Mouse (Mus musculus): Measurements from ENCODE around the gene Gtpbp10.

The Gtpbp10 gene

GRCm38 (mm10) chr5:5559079-5559740 is at the start of gene Gtpbp10:
Gtpbp10 (minus strand) TSS chr5:5559538.
- DNase-seq (ENCODE audit: low spot score), result peak; percentile 93

DNA sequence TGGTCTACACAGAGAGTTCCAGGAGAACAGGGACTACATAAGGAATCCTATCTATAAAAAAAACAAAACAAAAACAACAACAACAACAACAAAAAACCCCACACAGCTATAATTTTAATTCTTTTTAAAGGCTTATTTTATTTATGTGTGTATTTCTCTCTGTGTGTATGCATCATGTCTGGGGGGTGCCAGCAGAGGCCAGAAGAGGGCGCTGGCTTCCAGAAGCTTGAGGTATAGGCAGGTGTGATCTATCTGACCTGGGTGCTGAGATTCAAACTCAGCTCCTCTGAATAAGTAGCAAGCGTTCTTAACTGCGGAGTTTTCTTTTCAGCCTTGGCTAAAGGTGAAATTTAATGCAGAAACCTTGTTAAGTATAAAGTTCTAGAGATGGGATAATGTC is 28.3 kb upstream of the Gtpbp10 start:
- DNase-seq (ENCODE audit: low spot score), result no peak

DNA sequence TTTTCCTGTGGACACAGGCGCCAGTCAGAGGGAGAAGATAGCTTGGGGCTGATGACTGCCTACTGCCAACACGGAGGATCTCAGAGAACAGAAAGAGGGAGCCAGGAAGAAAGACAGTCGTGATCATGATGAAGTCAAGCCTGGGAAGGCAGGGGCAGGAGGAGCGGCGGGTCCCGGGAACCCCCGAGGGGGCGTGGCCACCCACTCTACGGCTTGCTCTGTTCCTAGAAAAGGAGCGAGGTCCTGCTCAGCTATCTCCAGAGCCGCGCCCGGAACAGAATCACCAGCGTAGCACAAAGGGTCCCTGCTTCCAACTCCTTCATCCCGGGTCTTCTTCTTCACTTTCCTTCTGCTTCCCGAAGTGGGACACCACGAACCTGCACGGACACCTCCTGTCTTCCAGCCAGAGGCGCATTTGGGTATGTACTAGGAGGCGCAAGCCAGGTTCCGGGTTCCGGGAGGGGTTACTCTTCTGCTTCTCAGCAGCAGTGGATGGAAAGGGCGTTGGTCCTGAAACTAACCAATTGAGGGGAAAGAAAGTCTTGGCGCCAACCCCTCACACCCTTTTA is 14.5 kb upstream of the Gtpbp10 start, which contains the start of gene Gm8773:
Gene Gm8773 (plus strand): TSS at position 51 of the 569 bp plus-strand sequence.
- DNase-seq (ENCODE audit: low spot score), result peak; percentile 55

- DNase-seq (ENCODE audit: low spot score), result no peak
These were observed 3.1 kb upstream of the Gtpbp10 start for GRCm38 (mm10) chr5:5562435-5562834.

DNA sequence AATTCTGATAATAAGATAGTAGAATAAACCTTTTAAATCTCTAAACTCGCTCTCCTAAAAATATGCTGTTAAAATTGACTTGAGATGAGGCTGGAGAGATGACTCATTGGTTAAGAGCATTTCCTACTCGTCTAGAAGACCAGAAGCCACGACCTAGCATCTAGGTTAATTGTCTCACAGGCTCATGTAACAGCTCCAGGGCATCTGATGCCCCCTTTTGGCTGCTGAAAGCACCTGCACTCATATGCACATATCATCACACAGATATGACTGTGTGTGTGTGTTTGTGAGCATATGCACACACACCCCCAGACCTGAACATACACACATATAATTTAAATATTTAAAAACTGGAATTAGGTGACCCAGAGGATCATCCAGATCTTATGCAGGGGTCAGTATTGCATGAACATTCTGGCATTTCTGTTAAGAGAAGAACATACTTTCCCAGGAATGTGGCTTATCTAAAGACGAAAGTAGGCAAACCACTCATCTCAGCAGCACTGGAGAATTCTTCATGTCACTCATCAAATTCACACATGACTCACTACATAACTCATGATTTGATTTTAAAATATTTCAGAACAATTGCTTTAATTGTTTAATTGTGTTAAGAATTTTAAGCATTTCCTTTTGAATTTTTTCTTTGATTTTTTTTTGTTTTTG is 1.8 kb upstream of the Gtpbp10 start:
- DNase-seq (ENCODE audit: low spot score), result no peak

DNA sequence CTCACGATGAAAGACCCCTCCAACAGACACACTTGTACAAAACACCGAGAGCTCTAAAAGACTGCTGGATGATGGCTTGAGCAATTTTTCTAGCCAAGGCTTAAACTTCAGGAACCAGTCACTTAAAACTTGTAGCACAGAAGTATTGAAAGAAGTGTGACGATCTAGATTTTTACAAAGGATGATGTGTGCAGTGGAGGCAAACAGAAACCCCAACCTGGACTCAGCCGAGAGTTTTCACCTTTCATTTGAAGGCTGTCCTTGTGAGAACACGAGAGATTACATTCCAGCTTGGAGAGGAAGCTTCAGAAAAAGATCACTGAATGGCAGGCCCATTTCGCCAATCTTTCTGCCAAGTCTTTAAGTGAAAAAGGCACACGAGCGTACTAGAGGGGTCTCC is 460 bp upstream of the Gtpbp10 start:
- no peak for DNase-seq (ENCODE audit: low spot score)

- DNase-seq (ENCODE audit: low spot score), result no peak
These were observed 8.2 kb downstream of the Gtpbp10 start for GRCm38 (mm10) chr5:5551110-5551509.

DNA sequence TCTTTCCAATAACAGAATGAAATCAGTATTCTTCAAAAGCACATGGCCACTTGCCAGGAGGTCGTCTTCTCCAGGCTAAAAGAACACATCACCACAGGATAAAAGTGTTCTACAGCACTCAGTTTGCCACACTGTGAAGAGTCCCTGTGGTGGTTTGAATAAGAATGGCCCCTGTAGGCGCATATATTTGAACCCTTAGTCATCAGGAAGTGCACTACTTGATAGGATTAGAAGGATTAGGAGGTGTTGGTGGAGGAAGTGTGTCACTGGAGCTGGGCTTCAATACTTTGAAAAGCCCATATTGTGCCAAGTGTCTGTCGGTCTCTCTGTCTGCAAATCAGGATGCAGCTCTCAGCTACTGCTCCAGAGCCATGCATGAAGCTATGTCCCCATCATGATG is 19.0 kb downstream of the Gtpbp10 start:
- no peak for DNase-seq (ENCODE audit: low spot score)

DNA sequence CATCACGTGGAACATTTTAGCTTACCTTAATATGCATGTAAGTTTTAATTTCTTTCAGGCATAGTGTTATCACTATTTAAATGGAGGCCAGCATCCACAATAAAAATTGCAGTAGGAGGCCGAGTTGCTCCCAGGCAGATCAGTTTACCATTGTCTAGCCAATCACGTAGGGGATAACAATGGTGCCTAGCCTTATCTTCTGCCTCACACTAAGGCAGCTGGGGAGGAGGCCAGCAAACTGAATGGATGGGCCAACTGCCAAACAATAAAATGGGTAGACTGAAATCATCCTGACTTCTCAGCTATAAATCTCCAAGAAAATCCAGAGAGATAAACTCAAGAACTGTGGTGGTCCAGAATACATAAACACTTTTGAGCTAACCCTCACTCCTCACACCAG is 19.6 kb downstream of the Gtpbp10 start:
- DNase-seq (ENCODE audit: low spot score), result no peak

GRCm38 (mm10) chr5:5536131-5536530 is 23.2 kb downstream of the Gtpbp10 start:
- DNase-seq (ENCODE audit: low spot score), result no peak

- DNase-seq (ENCODE audit: low spot score), result no peak
These were observed 25.5 kb downstream of the Gtpbp10 start for GRCm38 (mm10) chr5:5533656-5534420.

DNA sequence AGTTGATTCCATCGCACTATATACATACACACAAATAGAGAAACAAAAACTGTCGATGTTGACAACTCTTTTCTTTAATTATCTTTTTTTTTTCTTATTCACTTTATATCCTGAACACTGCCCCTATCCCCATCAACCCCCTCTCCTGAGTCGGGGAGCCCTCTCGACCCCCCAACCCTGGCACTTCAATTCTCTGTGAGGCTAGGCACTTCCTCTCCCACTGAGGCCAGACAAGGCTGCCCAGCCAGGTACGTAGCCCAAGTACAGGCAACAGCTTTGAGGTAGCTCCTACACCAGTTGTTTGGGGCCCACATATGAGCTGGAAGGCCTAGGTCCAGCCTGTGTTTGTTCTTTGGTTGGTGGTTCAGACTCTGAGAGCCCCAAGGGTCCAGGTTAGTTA is 43.9 kb downstream of the Gtpbp10 start:
- no peak for DNase-seq (ENCODE audit: low spot score)

- peak; percentile 97 for DNase-seq (ENCODE audit: low spot score)
These were observed 44.9 kb downstream of the Gtpbp10 start, which contains the start of gene Cldn12 for GRCm38 (mm10) chr5:5514196-5515076. Cldn12 (minus strand) TSS chr5:5514958.

GRCm38 (mm10) chr5:5511401-5511800 is 47.9 kb downstream of the Gtpbp10 start:
- no peak for DNase-seq (ENCODE audit: low spot score)

DNA sequence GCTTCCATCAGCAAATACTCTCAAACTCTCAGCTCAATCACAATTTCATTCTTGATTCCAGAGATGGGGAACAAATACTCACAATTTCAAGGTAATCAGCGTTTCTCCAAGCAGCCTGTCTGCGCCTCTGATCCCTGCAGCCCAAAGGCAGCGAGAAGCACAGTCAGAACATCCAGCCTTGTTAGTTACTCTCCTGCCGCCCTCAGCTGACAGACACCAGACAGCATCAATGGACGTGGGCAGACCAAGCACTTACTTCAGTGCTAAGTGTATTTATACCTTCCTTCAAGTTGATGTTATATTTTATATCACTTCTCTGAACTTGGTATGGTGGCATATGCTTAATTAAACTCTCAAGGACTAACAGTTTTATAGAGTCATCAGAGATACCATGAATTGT is 48.3 kb downstream of the Gtpbp10 start:
- no peak for DNase-seq (ENCODE audit: low spot score)

DNA sequence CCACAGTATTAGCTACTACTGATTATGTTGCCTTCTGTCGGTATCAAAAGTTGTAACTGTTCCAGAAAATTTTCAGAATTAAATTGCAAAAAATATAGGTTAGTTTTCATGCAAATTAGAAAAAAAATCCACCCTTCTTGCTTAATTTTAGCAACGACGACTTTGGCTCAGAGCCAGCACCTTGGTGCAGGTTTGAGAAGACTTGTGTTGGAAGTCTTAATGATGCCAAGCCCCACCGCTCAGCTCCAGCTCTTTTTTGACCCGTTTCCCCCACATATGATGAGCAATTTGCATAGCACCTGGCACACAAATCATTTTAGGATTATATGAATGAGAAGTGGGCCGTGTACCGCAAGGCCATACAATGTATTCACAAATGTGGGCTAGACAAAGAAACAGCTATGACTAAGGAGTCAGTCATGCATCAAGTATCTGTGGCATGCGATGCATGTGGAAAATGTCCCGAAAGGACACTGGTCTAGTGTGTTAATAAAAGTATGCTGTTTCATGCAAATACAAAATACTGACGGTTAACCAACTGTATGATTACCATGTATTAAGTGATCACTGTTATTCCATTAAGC is 48.9 kb downstream of the Gtpbp10 start:
- peak; percentile 56 for DNase-seq (ENCODE audit: low spot score)

DNA sequence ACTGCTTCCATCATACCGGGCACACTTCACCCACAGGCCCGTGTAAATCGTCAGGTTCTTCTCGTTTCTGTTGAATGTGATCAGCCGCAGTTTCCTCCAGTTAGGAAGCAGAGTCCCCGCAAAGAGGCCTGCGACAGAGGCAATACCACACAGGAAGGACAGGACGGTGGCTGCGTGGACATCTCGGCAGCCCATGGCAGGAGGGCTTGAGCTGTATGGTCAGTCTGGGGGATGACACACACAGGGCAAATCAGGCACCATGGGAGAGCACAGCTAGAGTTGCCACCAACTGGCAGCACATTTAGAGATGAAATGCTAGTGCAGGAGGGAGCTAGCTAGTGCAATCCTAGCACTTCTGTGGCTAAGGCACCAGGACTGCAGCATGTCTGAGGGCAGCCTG is 51.1 kb downstream of the Gtpbp10 start:
- DNase-seq (ENCODE audit: low spot score), result no peak

GRCm38 (mm10) chr5:5507701-5508225 is 51.6 kb downstream of the Gtpbp10 start:
- peak; percentile 81 for DNase-seq (ENCODE audit: low spot score)

DNA sequence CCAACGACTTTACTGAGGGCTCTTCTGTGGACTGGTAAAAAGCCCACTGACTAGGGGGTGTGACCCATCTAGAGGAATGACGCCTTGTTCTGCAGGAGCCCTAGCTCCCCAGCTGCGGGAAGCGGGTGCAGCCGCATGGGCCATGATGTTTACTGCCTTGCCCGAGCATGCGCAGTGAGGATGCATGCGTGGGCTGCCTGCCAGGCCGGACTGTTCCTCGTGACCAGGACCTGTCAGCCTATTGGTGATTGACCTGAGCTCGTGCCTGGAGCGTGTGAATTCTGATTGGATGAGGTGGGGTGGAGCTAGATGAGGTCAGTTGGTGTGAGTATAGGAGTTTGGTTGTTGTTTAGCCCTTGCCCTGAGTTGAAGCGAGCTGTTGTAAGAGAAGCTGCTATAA is 54.9 kb downstream of the Gtpbp10 start:
- no peak for DNase-seq (ENCODE audit: low spot score)

DNA sequence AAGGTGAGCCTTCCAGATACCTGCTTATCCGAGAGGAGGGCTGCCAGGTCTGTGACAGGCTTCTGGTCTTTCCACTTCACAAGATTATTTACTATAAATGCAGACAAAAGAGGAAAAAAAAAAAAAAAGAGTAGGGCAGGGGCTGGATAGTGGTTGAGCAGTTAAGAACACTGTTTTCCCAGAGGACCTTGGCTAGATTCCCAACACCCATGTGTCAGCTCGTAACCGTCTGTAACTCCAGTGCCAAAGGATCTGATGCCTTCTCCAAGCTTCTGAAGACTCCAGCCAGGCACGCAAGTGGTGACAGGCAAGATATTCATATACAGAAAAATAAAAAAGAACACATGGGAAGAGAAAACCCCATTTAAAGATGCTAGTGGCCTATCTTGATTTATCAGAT is 56.0 kb downstream of the Gtpbp10 start:
- no peak for DNase-seq (ENCODE audit: low spot score)

- DNase-seq (ENCODE audit: low spot score), result no peak
These were observed 57.8 kb downstream of the Gtpbp10 start for GRCm38 (mm10) chr5:5501583-5501982.

Measured in retina, embryonic 14.5 days (tissue).